ENCODE assay signal across 18 mouse cellular contexts in the genomic region with DNA sequence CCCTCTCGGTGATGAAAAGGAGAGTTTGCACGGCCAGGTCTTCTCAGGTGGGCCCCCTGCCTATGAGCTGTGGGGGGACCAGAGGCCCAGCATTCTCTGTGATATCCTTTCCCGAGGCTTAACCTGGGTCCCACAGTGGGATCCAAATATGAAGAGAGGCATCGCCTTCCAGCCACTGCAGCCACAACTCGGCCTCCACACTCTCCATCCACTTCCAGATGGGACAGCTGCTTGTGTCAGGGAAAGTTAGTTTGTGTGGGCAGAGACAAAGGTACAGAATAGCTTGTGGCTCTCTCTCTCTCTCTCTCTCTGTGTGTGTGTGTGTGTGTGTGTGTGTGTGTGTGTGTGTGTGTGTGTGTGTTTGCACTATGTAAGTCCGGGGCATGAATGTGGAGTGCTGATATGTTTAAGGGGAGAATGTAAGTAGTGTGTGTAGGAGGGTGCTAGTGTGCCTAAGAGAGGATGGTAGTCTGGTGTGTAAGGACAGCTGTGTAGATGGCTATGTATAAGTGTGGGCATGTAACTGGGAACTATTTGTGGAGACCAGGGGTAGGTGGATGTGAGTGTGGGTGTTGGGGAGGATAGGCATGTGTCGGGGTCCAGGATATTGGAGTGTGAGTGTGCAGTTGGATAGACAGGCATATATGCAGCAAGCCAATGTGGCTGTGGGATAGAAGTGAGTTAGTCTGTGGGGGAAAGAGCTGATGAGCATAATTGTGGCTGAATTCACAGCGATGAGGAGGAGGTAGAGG. TPM values are rescaled to one million over a fixed set of nuclear protein-coding genes. Genes with fewer than 3 reads are reported as not detected.
DNase-seq lines count a peak whose midpoint lies in the region.
"Had no signal": no experiment of that assay in that cellular context is flagged by ENCODE, and none has a peak within 500 bp of the region (broad histone marks: within the 10 kb centered on the region; RNA-seq: fewer than 3 reads in every experiment).

No protein-coding gene starts in this region.

- intact Hi-C loops in left cerebral cortex, postnatal 4 days (cut with DNase I): no loop called here

- peak; percentile 26 for DNase-seq in left cerebral cortex, adult 11 months (ENCODE audit: low spot score)
- DNase-seq in left cerebral cortex, postnatal 4 days: no peak
- peak; percentile 47 to 48 for DNase-seq in right cerebral cortex, adult 2 months (ENCODE audit: low spot score in 2 of 2)
- no peak for DNase-seq in right cerebral cortex, postnatal 10 days (ENCODE audit: low spot score in 2 of 2)
- DNase-seq in right cerebral cortex, postnatal 36 days (ENCODE audit: low spot score in 2 of 2): peak; percentile 27 to 69
- no peak for DNase-seq in c-Kit-positive CD71-positive TER-119-positive erythroid progenitor cells, embryonic 14.5 days (ENCODE audit: low spot score)
- DNase-seq: adrenal gland, adult 2 months; adrenal gland, postnatal 25 days; cerebellum, adult 11 months; cerebellum, adult 8-10 months; cerebellum, postnatal 14 days; embryo, embryonic 11 days; gastrocnemius, postnatal 10 days; heart, adult 18-20 months; heart, postnatal 10 days; heart, postnatal 4 days had no signal

RNA-seq across cellular contexts. Expression of gene Ankmy1, which starts 27.2 kb away (rescaled TPM):
- total RNA-seq in left cerebral cortex, postnatal 4 days (2021): under 1 TPM; 0.14 to 0.30 TPM
- total RNA-seq: common myeloid progenitor, adult 5-6 weeks; heart, adult 18-20 months; hindbrain, postnatal 0 days had no signal

RNA-seq across cellular contexts. Expression of gene Dusp28, which starts 31.2 kb away (rescaled TPM):
- 1 to 10 TPM; 6.3 to 7.0 TPM for total RNA-seq in left cerebral cortex, postnatal 4 days (2021)

RNA-seq across cellular contexts. Expression of gene Rnpepl1, which starts 35.0 kb away (rescaled TPM):
- total RNA-seq in left cerebral cortex, postnatal 4 days (2021): 10 to 100 TPM; 56.6 to 56.9 TPM

RNA-seq across cellular contexts. Expression of gene Gpc1, which starts 44.1 kb away (rescaled TPM):
- total RNA-seq in left cerebral cortex, postnatal 4 days (2021): 100 to 1,000 TPM; 160 to 188 TPM

RNA-seq across cellular contexts. Expression of gene Capn10, which starts 58.6 kb away (rescaled TPM):
- 10 to 100 TPM; 60.2 to 63.4 TPM for total RNA-seq in left cerebral cortex, postnatal 4 days (2021)

Comparison
In these comparisons a context has a peak if more than half of its experiments do, and no peak if none do; other contexts are left out.
1. DNase-seq: peak in left cerebral cortex, adult 11 months (single experiment), right cerebral cortex, adult 2 months (2 of 2) and right cerebral cortex, postnatal 36 days (2 of 2); none in left cerebral cortex, postnatal 4 days (single experiment), right cerebral cortex, postnatal 10 days (0 of 2) and c-Kit-positive CD71-positive TER-119-positive erythroid progenitor cells, embryonic 14.5 days (single experiment).